Mouse (Mus musculus) adrenal gland (tissue): Measurements from ENCODE around the gene Pin4.

Experiments
- intact Hi-C: fragments of 180-260 bp; cut with DNase I; formaldehyde crosslinking; loops from one replicate; pipeline ENCODE4 v1.15.1; 2025

Pin4 gene

GRCm38 (mm10) chrX:102141157-102141556 is 21.9 kb downstream of the Pin4 start:
- intact Hi-C loops: no loop called here

GRCm38 (mm10) chrX:102156618-102157422 is 37.6 kb downstream of the Pin4 start, which contains the start of gene Ercc6l:
Gene Ercc6l, minus strand, starts transcription at chrX:102157091.
- intact Hi-C loops: loop anchor here (5.0 kb wide), 1 partner anchor 320 kb away; no protein-coding TSS in a partner anchor

- intact Hi-C loops: loop anchor here (5.0 kb wide), 1 partner anchor 320 kb away; no protein-coding TSS in a partner anchor
These were observed 38.2 kb downstream of the Pin4 start for GRCm38 (mm10) chrX:102157423-102157791.

- intact Hi-C loops: loop anchor here (5.0 kb wide), 1 partner anchor 318 kb away; no protein-coding TSS in a partner anchor
These were observed 40.5 kb downstream of the Pin4 start for GRCm38 (mm10) chrX:102159778-102160177.

GRCm38 (mm10) chrX:102160528-102160927 is 41.3 kb downstream of the Pin4 start:
- intact Hi-C loops: no loop called here

GRCm38 (mm10) chrX:102163096-102163495 is 43.8 kb downstream of the Pin4 start:
- intact Hi-C loops: no loop called here

GRCm38 (mm10) chrX:102163529-102163928 is 44.3 kb downstream of the Pin4 start:
- intact Hi-C loops: no loop called here

- intact Hi-C loops: no loop called here
These were observed 47.3 kb downstream of the Pin4 start for GRCm38 (mm10) chrX:102166521-102166920.

- intact Hi-C loops: no loop called here
These were observed 47.7 kb downstream of the Pin4 start for GRCm38 (mm10) chrX:102166986-102167385.

- intact Hi-C loops: no loop called here
These were observed 50.5 kb downstream of the Pin4 start for GRCm38 (mm10) chrX:102169724-102170123.

- intact Hi-C loops: no loop called here
These were observed 50.9 kb downstream of the Pin4 start for GRCm38 (mm10) chrX:102170135-102170534.

- intact Hi-C loops: no loop called here
These were observed 51.7 kb downstream of the Pin4 start for GRCm38 (mm10) chrX:102170900-102171299.

- intact Hi-C loops: no loop called here
These were observed 56.5 kb downstream of the Pin4 start for GRCm38 (mm10) chrX:102175538-102176287.
